Mouse (Mus musculus) B cell, adult 2 months (primary cell): ENCODE results near the gene Ap3d1.

Experiments used
- DNase-seq, 2 experiments: peaks; one replicate each; pipeline ENCODE4 v3.0.0; 2022

Gene Ap3d1

DNA sequence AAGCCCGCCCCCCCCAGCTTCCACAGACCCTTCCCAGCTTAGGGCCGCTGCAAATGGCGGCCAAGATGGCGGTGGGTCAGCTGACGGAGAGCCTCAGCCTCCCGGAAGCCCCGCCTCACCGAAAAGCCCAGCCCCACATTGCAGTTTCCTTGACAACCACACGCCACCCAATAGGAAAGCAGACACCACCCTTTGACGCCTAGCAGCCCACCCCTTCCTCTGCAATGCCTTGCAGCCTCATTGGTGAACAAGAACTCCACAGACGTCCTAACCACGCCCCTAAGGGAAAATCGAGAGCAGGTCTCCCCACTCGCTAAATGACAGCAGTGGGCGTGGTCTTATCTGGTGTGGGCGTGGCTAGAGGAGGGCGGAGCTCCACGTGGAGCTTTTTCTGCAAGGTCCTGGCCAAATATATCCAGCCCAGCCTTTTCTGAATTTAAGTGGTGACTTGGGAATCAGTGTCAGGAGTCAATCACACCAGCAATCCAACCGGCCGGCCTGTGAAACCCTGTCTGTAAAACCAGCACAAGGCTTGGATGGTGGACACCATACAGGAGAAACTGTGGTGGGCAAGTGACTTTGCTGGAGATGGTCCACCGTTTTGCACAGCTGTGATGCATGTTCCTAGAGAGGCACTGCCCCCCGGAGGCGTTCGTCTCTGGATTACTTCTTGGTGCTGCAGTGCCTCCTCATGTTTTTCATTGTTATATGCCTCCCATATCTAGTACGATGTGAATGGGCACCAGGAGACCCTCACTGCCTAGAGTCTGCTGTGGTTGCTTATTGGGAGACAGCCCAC, at the start of gene Ap3d1:
Ap3d1 (minus strand) TSS at position 85 of the 799 bp plus-strand sequence.
- DNase-seq = peak; percentile 98

- DNase-seq = no peak
Observed at GRCm38 (mm10) chr10:80791476-80792174, 49.6 kb upstream of the Ap3d1 start.

DNA sequence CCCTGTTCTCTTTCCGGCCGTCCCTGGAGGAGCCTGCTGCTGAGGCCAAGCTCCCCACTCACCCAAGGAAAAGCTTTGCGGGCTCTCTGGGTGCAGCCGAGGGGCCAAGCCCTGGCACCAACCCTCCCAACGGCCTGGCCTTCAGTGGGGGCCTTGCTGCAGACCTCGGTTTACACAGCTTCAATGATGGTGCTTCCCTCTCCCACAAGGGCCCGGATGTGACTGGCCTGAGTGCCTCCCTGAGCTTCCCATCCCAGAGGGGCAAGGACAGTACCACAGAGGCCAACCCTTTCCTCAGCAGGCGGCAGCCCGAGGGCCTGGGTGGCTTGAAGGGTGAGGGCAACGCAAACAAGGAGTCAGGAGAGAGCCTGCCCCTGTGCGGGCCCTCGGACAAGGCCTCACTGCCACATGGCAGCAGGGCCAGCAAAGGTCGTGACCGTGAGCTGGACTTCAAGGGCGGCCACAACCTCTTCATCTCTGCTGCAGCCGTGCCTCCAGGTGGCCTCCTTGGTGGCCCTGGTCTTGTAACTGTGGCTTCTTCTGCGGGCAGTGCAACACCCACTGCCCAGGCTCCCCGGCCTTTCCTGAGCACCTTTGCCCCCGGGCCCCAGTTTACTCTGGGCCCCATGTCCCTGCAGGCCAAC, 48.8 kb upstream of the Ap3d1 start:
- no peak for DNase-seq

DNA sequence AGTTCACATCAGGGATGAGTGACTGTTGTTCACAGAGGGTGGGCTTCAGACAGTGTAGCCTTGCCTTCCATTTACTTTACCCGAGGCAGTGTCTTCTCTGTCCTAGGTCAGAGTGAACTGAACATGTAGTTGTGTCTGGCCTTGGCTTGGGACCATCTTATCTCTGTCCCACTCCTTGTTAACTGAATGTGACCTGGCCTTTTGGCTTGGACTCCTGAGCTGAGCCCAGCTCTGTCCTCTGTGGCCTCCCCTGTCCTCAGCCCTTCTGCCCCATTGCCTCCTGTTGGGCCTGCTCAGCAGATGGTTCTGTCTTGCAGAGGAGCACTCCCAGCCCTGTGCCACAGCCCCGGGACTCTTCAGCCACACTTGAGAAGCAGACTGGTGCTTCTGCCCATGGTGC, 45.5 kb upstream of the Ap3d1 start:
- DNase-seq = no peak

- DNase-seq = no peak
Observed at GRCm38 (mm10) chr10:80785963-80786362, 43.9 kb upstream of the Ap3d1 start.

DNA sequence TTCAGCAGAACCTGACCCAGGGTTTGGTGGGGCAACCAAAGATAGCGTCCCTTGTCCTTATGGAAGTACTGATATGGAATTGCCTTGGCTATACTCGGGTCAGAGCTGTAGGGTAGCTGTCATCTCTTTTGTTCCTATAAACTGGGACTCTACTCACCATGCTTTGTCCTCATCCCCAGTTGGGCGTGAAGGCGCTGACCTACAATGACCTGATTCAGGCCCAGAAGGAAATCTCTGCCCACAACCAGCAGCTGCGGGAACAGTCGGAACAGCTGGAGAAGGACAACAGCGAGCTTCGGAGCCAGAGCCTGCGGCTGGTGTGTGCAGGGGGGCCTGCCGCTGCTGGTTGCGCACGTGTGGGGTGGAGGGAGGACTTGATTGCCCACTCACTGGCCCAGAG, 42.8 kb upstream of the Ap3d1 start:
- no peak for DNase-seq

DNA sequence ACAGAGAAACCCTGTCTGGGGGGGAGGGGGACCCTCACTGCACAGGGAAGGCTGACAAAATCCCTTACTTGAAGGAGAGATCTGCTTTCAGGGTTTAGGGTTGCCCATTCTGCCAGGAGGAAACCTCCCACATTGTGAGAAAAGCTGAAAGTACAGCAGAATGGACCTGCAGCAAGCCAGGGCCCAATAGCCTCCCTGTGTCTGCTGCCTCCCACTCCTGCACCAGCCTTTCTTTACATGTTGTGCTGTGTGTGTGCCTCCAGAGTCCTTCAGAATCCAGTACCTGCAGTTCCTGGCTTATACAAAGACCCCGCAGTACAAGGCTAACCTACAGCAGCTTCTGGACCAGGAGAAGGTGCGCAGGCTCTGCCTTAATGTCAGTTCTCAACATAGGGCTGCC, 42.2 kb upstream of the Ap3d1 start:
- no peak for DNase-seq

- DNase-seq = no peak
Observed at GRCm38 (mm10) chr10:80779565-80779964, 37.5 kb upstream of the Ap3d1 start.

DNA sequence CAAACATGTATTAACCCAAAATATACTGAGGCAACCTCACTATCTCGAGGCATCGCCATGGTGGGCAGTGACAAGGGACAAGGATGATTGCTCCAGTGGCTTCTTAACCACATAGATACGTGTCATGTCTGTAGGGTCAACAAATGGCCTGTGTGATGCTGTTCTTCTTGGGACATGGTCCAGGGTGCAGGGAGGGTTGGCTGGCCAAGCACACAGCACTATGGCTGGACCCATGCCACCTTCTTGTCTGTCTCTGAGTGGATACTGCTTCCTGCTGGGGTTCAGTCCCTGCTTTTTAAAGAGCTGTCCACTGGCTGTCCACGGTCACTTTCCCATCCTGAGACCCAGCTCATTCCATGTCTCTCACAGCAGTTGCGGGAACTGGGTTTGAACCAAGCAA, 35.1 kb upstream of the Ap3d1 start:
- no peak for DNase-seq

- no peak for DNase-seq
Observed at GRCm38 (mm10) chr10:80776358-80776869, 34.4 kb upstream of the Ap3d1 start.

- DNase-seq = no peak
Observed at GRCm38 (mm10) chr10:80775731-80776130, 33.7 kb upstream of the Ap3d1 start.

GRCm38 (mm10) chr10:80774981-80775380, 32.9 kb upstream of the Ap3d1 start:
- DNase-seq = no peak

- DNase-seq = peak; percentile 77
Observed at GRCm38 (mm10) chr10:80774549-80774948, 32.5 kb upstream of the Ap3d1 start.

- DNase-seq = no peak
Observed at GRCm38 (mm10) chr10:80773816-80774215, 31.8 kb upstream of the Ap3d1 start.

- no peak for DNase-seq
Observed at GRCm38 (mm10) chr10:80768365-80768764, 26.3 kb upstream of the Ap3d1 start.

GRCm38 (mm10) chr10:80766161-80766815, 24.2 kb upstream of the Ap3d1 start:
- DNase-seq = no peak

GRCm38 (mm10) chr10:80765746-80766145, 23.7 kb upstream of the Ap3d1 start:
- no peak for DNase-seq

GRCm38 (mm10) chr10:80763502-80763901, 21.4 kb upstream of the Ap3d1 start:
- DNase-seq = no peak

DNA sequence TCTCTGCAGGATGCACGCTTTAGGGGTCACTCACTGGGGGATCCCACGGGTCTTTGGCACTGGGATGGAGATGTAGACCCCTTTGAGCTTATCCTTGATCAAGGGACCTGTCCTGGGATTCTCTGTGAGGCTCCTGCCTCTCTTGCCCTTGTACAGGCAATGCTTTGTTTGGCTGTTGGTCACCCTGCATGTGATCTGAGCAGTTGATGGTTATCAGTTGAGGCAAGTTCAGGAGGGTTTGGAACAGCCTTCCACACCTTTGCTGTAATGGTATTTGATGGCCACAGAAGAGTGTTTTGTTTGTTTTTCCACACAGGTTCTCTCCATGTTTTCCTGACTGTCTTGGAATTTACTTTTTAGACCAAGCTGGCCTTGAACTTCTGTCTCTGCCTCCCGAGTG, 19.8 kb upstream of the Ap3d1 start:
- no peak for DNase-seq

GRCm38 (mm10) chr10:80760596-80761524, 18.8 kb upstream of the Ap3d1 start:
- no peak for DNase-seq

DNA sequence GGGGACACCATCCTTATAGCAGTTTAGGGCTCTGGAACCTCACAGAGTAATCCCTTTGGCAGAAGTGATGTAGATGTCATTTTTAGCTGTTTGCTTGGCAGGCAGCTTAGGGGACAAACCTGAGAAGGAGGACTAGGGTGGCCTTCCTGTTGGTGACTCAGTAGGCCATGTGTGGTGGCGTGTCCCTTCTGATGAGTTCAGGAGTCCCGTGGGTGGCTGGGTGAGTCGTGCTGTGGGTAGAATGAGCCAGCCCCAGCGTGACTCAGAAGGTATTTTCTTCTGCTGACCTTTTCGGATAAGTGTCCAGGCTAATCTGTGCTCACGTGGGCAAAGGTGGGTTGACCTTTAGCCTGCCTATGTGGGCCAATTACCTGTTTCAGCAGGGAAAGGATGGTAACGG, 16.6 kb upstream of the Ap3d1 start:
- no peak for DNase-seq

DNA sequence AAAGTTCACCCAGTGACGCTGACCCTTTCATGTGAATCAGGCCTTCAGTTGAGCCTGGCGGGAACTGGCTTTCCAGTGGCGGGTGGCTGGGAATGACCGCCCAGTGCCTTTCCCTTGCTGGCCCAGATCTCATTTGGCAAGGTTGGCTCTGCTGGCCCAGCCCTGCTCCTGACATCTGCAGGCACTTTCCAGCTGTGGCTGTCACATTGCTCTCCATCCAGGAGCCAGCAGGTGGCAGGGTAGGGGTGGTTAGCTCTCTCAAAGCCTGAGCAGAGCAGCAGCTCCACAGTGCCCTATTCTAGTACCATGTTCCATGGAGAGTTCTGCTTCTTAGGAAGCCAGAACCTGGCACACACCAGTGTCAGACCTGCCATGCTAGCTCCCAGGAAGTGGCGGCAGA, 15.7 kb upstream of the Ap3d1 start:
- DNase-seq = peak; percentile 74 to 76
